8 mouse cellular contexts compared by ENCODE assay signal in the genomic region with DNA sequence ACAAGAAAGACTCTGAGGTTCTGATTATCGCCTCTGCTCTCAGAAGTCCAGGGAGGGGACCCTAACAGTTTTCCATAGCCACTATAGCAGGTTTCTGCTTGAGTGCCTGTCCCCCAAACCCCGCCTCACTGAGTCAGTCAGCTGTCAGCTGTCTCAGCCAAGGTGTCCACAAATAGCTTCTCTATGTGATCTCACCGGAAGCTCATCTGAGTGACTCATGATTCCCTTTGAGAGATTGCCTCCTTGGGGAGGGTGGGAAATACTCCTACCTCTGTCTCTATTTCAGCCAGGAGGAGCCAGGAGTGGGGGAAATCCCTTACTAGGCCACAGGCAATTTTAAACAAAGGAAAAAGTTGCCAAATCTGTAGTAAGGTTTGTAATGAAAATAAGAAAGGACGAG.
DNase-seq lines count a peak whose midpoint lies in the region; ATAC-seq and TF ChIP-seq lines count a peak whose summit lies in the region.

No protein-coding gene starts in this region.

- H3K4me1 ChIP-seq in intestine, embryonic 15.5 days (replicated peaks) = no peaks in the 10 kb centered on the region
- no peaks in the 10 kb centered on the region for H3K4me1 ChIP-seq in intestine, embryonic 16.5 days (ENCODE audit: control insufficient read depth, insufficient read depth, low read length)
- peaks cover 50% of the 10 kb centered on the region for H3K4me1 ChIP-seq in heart, postnatal 0 days (ENCODE audit: control insufficient read depth, insufficient read depth)
- H3K4me1 ChIP-seq in midbrain, embryonic 15.5 days = peaks cover 19% of the 10 kb centered on the region

- no peaks in the 10 kb centered on the region for H3K36me3 ChIP-seq in intestine, embryonic 15.5 days
- no peaks in the 10 kb centered on the region for H3K36me3 ChIP-seq in intestine, embryonic 16.5 days (ENCODE audit: control insufficient read depth, insufficient read depth, low read length)
- H3K36me3 ChIP-seq in heart, postnatal 0 days (replicated peaks; ENCODE audit: control insufficient read depth, insufficient read depth, low read length) = no peaks in the 10 kb centered on the region
- no peaks in the 10 kb centered on the region for H3K36me3 ChIP-seq in midbrain, embryonic 15.5 days (replicated peaks)

- WGBS in intestine, embryonic 15.5 days = 65% methylated on average over 4 of the region's 4 CpGs
- WGBS in intestine, embryonic 16.5 days = 62% methylated on average over 4 of the region's 4 CpGs
- 13% methylated on average over 4 of the region's 4 CpGs for WGBS in heart, postnatal 0 days
- 52% methylated on average over 4 of the region's 4 CpGs for WGBS in midbrain, embryonic 15.5 days

- no peak overlapping the region for H3K4me2 ChIP-seq in intestine, embryonic 15.5 days (replicated peaks)
- no peak overlapping the region for H3K4me2 ChIP-seq in intestine, embryonic 16.5 days (ENCODE audit: low read depth, low read length)
- no peak overlapping the region for H3K4me2 ChIP-seq in heart, postnatal 0 days (ENCODE audit: low read depth, low read length)
- no peak overlapping the region for H3K4me2 ChIP-seq in midbrain, embryonic 15.5 days

- TF ChIP-seq EP300 in heart, postnatal 0 days (IDR thresholded peaks at IDR 0.05; ENCODE audit: low read depth) = peak; percentile 86

- no peak overlapping the region for H3K9ac ChIP-seq in intestine, embryonic 15.5 days
- no peak overlapping the region for H3K9ac ChIP-seq in intestine, embryonic 16.5 days (ENCODE audit: low read depth, low read length)
- H3K9ac ChIP-seq in heart, postnatal 0 days (replicated peaks; ENCODE audit: low read depth, low read length) = 0 out of 2 replicates have a peak overlapping the region, but pooled peaks have one; percentile 23
- H3K9ac ChIP-seq in midbrain, embryonic 15.5 days = no peak overlapping the region

- TF ChIP-seq CTCF in heart, postnatal 0 days (IDR thresholded peaks at IDR 0.05; ENCODE audit: low read depth) = no peak

- no peaks in the 10 kb centered on the region for H3K9me3 ChIP-seq in intestine, embryonic 15.5 days
- H3K9me3 ChIP-seq in intestine, embryonic 16.5 days (ENCODE audit: control insufficient read depth, low read length) = no peaks in the 10 kb centered on the region
- H3K9me3 ChIP-seq in heart, postnatal 0 days (replicated peaks; ENCODE audit: control insufficient read depth, low read length) = no peaks in the 10 kb centered on the region
- H3K9me3 ChIP-seq in midbrain, embryonic 15.5 days = no peaks in the 10 kb centered on the region

- no peak overlapping the region for H3K4me3 ChIP-seq in intestine, embryonic 15.5 days (replicated peaks)
- H3K4me3 ChIP-seq in intestine, embryonic 16.5 days (ENCODE audit: low read length) = no peak overlapping the region
- no peak overlapping the region for H3K4me3 ChIP-seq in heart, postnatal 0 days (ENCODE audit: low read depth, low read length)
- H3K4me3 ChIP-seq in midbrain, embryonic 15.5 days = no peak overlapping the region

- DNase-seq in cerebellum, adult 9-11 months = peak; percentile 15
- peak; percentile 96 for DNase-seq in heart, postnatal 0 days (ENCODE audit: low spot score)
- DNase-seq in kidney, adult 18-20 months = no peak

- H3K27me3 ChIP-seq in intestine, embryonic 15.5 days (replicated peaks) = no peaks in the 10 kb centered on the region
- no peaks in the 10 kb centered on the region for H3K27me3 ChIP-seq in intestine, embryonic 16.5 days (replicated peaks; ENCODE audit: control insufficient read depth, insufficient read depth, low read length)
- no peaks in the 10 kb centered on the region for H3K27me3 ChIP-seq in heart, postnatal 0 days (ENCODE audit: control insufficient read depth, insufficient read depth, low read length)
- no peaks in the 10 kb centered on the region for H3K27me3 ChIP-seq in midbrain, embryonic 15.5 days (replicated peaks)

- H3K27ac ChIP-seq in intestine, embryonic 15.5 days = no peak overlapping the region
- no peak overlapping the region for H3K27ac ChIP-seq in intestine, embryonic 16.5 days (ENCODE audit: low read length)
- H3K27ac ChIP-seq in heart, postnatal 0 days (ENCODE audit: low read depth) = peak overlapping the region; percentile 88
- no peak overlapping the region for H3K27ac ChIP-seq in midbrain, embryonic 15.5 days

- 0 out of 2 replicates have a peak, but pooled peaks have one; percentile 31 for ATAC-seq in intestine, embryonic 15.5 days
- no peak for ATAC-seq in intestine, embryonic 16.5 days
- peak; percentile 93 for ATAC-seq in CD4-positive, CD25-positive, alpha-beta regulatory T cell, adult 4 months
- ATAC-seq in heart, postnatal 0 days (ENCODE audit: insufficient read depth, low read depth) = peak; percentile 94
- ATAC-seq in neutrophil, adult 5-6 weeks (ENCODE audit: extremely low read depth, insufficient number of reproducible peaks, low FRiP score, poor library complexity, severe bottlenecking) = peak; percentile 70; the same call in 1 of the 2 replicates
- no peak for ATAC-seq in midbrain, embryonic 15.5 days (replicated peaks)

Comparison
In these comparisons a context has a peak if more than half of its experiments do, and no peak if none do; other contexts are left out.
1. ATAC-seq: peak in intestine, embryonic 15.5 days (single experiment), CD4-positive, CD25-positive, alpha-beta regulatory T cell, adult 4 months (single experiment), heart, postnatal 0 days (single experiment) and neutrophil, adult 5-6 weeks (single experiment); none in intestine, embryonic 16.5 days (single experiment) and midbrain, embryonic 15.5 days (single experiment).